Mouse (Mus musculus): ENCODE data around the gene Slc35g1.

Gene Slc35g1

DNA sequence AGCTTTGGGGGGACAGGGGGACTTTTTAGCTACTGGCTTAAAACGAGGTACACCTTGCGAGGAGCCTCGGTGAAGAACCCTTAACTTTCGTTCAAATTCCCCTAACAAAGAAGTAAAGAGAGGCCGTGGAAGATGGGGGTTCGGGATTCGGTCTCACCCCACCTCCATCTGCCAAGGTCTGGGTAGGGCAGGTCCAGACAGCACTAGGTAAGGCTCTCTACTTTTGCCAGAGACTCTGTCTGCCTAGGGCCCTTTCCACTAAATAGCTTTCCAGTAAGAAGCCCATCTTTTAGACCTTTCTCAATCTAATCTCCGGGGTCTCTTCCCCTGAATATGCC lies 822 bp downstream of the Slc35g1 start:
- no peak for DNase-seq (ENCODE audit: low spot score)

DNA sequence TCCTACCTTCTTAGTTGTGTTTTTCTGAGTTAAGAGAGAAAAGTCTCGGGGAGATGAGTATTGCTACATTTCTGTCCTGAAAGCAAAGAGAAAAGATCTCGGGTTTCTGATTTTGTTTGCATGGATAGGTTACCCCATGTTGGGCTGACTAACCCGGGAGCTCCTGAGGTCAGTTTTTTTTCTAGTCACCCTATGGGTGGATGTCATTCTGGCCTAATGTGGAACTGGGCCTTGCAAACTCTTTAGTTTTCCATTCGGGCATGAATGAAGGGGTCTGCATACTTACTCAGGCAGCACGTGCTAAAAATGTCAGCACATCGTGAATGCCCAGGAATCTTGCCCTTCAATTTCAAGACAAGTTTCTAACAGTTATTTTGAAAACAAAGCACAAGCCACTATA lies 1.2 kb downstream of the Slc35g1 start:
- DNase-seq (ENCODE audit: low spot score): peak; percentile 4

DNA sequence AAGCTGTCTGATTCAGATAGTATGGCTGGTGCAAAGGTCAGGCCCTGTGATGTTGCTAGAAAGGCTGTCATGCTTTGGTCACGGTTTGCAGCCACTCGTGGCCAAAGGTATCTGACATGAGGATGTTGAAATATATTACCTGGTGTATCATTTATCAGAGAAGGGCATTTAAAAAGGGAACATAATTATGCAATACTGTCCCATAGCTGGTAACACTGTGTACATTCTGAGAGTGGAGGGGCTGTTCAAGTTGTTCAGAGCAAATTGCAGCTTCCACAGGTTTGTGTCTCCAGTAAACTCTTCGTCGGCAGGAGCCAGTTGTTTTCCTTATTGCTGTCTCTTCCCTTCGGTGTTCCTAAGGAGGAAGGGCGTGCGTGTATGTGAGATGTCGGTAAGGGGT lies 3.2 kb downstream of the Slc35g1 start:
- no peak for DNase-seq (ENCODE audit: low spot score)

DNA sequence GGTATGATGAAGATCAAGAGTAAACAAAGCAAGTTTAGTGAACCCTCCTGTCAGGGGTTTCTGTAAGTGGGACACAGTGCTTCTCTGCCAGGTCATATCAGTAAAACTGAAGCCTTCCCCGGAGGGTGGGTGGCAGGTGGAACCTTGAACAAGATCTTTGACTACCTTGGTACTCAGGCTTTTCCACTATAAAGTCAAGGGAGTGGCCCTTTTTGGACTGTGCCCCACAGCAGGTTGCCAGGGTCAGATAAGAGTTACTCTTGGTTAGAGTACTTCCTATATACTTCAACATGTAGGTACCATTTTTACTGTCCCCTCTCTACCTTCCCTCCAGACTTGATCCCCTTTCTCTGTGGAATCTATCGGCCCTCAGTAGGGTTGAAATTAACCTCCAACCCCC lies 5.1 kb downstream of the Slc35g1 start:
- DNase-seq (ENCODE audit: low spot score): no peak

DNA sequence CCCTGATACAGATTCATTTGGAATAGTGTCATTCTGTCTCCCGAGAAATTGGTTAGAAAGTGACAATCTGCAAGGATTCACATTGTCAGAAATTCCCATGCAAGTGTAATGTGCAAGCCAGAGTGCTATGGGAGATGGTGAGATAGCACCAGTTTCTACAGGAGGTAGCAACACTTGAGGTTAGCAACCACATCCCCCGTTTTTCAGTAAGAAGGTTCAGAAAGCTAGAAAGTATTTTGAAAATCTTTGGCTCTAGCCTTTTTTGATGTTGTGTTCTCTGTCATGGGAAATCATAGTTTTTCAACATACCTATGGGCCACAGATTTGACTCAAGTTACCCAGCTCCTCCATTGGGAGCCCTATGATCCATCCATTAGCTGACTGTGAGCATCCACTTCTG lies 5.6 kb downstream of the Slc35g1 start:
- DNase-seq (ENCODE audit: low spot score): no peak

DNA sequence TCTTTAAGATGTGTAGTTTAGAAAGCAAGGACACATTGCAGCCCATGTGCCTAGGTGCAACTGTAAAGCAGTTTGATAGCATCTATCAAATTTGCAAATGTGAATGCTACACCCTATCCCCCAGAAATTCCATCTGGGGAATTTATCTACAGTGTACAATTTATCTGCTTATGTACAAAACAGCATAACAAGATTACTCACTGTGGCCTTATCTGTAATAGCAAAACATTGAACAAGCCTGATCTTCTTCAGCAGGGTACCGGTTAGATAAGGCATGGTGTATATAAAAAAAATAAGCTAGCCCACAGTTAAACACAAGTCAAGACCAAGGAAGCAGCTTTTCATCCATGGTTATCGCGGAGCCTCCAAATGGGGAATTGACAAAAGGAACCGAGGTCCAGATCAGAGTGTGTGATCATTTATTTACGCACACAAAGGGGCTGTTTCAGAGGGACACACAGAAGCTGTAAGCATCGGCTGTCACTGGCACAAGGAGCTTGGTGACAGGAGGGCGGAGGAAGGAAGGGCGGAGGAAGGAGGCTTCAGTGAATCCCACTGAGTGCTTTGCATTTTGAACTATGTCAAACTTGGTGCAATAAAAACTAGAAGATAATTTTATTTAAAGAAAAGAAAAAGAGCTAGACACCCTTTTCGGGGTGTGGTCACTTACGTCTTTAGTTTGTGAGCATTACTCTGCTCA lies 14.7 kb downstream of the Slc35g1 start:
- no peak for DNase-seq (ENCODE audit: low spot score)

DNA sequence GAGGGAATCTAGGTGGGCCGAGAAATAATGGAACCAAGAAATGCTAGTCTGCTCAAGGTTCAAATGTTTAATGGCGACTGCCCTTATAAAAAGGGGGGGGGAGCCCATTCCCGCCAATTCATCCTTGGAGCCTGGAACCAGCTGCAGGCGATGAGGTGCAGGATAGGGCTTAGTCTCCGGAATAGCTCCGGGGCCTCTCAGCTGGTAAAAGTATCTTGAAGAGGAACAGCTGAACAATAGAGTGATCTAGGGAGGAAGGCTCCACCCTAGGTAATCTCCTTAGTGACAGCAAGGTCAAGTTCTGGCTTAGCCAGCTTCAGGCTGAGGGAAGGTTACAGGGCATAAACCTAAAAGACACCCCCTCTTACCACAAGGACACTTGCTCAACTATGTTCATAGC lies 18.1 kb downstream of the Slc35g1 start:
- DNase-seq (ENCODE audit: low spot score): no peak

DNA sequence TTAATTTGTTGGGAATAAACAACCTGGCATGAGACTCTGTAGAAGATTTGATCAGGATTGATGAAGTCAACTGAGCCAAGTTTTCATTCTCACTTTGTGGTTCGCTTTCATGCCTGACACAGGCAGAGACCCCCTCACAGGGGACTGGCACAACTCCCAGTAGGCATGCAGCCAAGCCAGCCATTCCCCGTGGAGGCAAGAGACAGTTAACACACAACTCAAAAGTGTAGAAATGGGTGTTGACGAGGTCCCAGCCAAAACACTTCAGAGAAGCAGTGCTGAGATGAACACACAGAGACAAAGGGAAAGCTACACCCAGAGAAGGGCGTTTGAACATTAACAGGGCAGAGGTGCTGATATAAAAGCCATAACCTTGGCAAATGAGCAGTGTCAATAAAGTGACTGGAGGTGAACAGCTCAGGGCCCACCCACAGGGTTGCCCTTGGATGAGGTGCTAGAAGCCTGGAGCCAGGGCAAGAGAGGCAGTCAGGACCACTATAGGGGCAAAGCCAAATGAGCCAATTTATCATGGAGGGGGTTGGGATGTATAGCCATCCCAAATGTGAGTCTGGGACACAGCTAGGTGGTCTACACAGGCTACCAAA lies 23.1 kb downstream of the Slc35g1 start:
- DNase-seq (ENCODE audit: low spot score): no peak

DNA sequence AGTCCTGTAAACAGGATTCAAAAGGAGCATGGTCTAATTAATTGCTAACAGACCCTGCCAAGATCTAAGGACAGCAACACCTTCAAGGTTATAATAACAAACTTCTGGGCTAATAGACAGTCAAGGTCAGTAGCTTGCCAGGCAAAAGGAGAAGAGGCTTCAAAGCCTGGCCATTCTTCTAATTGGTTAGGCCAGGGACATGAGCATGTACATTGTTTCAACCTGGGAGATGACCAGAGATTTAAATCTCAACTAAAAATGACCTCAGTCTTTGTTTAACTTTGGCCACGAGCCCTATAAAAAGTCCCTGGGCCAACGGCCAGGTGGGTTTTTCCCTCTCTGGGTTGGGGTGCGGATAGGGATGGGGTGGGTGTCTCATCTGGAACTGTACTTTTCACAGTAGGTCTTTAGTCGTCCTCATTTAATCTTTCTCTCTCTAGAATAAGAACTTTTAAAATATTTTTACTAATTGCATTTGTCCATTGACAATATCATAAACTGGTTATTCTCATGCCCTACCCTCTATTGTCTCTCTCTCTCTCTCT lies 25.0 kb downstream of the Slc35g1 start:
- DNase-seq (ENCODE audit: low spot score): no peak

DNA sequence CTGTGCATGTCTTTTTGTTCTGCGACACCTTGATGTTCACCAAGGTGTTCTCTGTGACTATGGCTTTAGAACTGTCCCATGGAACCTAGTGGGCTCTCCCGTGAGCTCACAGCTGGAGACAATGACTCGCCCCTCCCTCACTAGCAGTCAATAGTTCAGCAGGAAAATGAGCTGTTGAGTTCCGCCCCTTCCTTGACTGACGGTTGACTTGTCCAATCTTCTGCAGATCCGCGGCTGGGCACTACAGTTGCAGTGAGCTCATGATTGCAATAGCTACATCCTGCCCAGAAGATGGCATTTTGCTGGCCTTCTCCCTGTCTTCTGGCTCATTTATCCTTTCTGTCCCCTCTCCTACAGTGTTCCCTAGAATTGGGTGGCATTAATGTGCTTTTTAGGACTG lies 25.7 kb downstream of the Slc35g1 start:
- no peak for DNase-seq (ENCODE audit: low spot score)

DNA sequence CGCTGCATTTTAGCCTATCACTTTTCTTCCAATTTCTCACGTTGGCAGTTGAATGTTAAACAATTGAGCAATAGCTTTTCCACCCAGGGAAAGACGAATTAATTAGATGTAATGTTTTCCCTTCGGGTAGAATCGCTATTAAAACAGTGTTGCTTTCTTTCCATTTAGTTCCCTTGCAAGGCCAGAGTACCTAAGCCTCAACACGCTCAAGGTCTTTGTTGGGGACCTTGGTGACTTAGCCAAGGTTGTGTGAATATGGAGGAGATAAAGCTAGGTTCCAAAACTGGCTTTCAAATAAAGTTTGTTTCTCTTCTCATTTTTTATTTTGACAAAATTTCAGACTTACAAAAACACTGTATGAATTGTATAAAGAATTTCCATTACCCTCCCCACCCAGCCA lies 27.1 kb downstream of the Slc35g1 start:
- DNase-seq (ENCODE audit: low spot score): no peak

DNA sequence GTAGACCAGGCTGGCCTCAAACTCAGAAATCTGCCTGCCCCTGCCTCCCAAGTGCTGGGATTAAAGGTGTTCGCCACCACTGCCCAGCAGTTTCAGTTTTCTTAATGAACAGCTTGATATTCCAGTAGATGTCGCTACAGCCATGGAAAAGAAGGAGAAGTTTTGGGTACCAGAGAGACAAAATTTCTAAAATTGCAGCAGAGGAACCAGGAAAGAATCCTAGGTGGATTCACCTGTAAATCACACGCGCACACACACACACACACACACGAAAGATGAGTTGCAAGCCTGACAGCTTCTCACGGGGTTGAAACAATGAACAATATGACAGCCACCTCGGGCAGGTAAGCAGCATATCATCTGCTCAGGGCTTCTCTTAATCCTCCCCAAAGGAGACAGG lies 28.1 kb downstream of the Slc35g1 start:
- DNase-seq (ENCODE audit: low spot score): peak; percentile 72

DNA sequence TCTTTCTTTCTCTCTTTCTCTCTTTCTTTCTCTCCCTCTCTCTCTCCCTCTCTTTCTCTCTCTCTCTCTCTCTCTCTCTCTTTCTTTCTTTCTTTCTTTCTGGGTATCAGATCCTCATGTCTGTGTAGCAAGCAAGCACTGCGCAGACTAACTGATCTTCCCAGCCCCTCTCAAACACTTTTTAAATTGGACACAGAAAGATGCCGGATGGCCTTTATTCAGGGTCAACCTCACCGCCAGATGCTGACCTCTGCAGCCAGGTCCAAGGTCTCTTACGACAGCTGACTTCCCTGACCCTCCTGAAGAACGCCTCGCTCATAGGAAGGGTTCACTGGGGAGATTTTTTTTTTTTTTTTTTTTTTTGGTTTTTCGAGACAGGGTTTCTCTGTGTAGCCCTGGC lies 28.8 kb downstream of the Slc35g1 start:
- DNase-seq (ENCODE audit: low spot score): peak; percentile 17

DNA sequence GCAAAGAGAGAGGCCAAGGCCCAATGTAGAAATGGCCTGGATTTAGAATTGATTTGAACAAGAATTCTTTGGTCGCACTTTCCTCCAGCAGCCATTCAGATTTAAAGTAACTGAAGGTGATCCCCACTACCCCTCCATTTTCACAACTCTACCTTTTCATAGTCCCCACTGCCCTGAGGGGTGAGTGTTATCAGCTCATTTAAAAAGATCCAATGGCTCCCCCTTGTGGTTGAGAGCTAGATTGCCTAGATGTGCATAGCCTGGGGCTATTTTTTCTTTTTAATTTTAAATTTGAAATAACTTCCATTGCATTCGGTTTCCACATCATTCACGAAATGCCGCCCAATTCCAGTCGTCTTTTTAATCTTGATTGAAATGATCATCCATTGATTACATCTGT lies 33.5 kb downstream of the Slc35g1 start:
- peak; percentile 56 for DNase-seq (ENCODE audit: low spot score)

DNA sequence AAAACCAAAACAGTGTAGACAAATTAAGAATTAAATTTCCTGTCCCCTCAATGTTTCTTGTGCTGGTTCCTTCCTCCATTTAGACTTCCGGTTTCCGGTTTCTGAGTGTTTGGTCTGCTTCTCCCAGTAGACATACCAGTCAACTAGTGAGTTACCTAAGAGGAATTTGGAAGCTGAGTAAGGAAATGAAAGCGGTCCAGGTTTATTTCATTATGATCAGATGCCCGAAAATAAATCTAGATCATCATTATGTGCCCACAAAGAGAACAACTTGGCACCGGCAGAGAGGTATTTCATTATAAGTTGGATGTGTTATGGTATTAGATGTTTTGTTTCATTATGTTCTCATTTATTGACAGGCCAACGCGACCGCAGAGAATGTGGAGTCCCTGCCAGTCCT lies 34.7 kb downstream of the Slc35g1 start:
- DNase-seq (ENCODE audit: low spot score): no peak

DNA sequence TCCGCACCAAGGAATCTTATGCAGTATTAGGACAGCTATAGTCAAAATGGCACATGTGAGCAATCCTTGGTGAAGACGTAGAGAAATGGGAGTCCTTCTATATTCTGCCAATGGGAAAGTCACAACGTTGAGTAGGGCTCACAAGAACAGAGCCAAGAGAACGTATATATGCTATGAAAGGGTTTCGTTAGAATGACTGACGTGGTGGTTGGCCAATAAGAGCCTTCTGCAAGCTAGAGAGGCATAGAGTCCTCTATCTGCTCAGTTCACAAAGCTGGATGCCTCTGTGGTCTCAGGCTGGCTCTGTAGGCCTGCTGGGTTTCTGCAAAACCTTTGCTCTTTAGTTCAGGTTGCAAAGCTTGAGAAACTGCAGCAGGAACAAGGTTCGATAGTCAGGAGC lies 35.5 kb downstream of the Slc35g1 start:
- DNase-seq (ENCODE audit: low spot score): no peak

DNA sequence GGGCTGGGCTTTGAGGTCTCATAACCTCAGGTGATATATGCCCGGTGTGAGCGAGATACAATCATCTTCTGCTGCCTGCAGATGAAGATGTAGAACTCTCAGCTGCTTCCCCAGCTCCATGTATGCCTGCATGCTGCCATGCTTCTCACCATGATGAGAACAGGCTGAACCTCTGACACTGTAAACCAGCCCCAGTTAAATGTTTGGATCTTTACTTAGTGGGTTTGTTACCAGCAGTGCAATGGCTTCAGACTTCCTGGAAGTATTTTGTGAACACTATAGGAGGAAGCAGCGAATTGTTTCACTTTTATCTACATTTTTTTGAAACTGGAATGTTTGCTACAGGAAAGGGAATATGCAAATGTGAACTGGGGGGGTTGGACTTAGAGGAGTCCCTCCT lies 36.2 kb downstream of the Slc35g1 start:
- no peak for DNase-seq (ENCODE audit: low spot score)

DNA sequence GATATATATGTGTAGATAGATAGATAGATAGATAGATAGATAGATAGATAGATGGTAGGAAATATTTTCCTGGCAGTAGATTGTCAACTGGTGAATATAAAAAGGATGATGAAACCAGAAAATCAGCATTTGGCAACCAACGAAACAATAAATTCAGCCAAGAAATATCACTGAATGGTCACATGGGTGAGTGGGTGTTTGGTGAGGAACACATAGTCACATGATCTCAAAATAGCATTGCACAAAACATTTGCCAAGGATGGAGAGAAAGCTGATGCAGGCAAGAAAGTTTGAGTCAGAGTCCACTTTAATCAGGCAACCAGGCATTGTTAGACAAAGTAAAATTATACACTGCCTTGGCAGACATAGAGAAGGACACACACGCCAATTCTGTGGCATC lies 37.6 kb downstream of the Slc35g1 start:
- DNase-seq (ENCODE audit: low spot score): no peak

DNA sequence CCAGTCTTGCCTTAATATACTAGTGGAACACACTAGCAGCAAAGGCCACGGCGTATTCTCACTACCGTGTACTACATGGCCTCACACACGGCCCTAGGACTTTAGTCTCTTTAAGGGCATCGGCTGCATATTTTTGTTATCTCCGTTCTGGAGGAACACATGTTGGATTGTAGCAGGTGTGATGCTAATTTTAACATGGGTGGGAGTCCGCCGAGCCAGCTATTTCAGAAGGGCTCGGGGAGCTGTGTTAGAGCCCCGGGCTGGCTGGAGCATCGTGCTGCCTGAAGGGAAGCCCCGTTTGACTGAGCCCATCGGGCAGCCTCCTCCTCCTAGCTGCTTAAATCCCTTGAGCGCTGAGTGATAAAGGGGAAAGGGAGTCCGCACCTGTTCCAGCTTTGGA lies 39.4 kb downstream of the Slc35g1 start:
- no peak for DNase-seq (ENCODE audit: low spot score)

DNA sequence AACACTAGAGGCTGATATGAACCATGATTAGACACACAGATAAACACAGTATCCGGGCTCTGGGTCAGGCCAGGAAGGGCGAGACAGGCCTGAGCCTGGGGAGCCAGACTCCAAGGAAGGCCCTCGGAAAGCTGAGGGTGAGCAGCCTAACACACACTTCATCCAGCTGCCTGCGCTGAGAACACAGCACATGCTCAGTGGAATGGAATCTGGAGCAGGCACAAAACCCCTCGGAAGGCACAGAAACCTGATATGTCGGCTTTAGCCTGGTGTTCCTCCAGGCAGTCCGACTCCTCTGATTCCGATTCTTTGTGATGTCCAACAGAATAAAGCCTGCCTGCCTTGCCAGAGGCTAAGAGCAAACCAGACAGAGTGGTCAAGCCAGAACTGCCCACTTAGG lies 46.1 kb downstream of the Slc35g1 start:
- peak; percentile 17 for DNase-seq (ENCODE audit: low spot score)

DNA sequence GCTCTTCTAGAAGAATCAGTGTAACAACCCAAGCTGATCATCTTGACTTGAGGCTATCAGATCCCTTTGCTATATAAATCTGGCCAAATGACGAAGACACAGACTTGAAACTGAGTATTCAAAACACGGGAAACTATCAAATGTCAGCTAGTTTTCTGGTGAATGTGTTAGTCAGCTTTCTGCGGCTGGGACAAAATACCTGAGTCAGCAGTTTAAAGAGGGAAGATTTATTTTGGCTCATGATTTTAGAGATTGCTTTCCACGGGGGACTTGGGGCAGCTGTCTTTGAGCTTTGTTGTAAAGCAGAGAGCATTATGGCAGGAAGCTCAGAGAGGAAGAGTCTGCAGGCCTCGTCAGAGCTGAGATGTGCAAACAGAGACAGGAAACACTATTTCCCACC lies 50.0 kb downstream of the Slc35g1 start:
- no peak for DNase-seq (ENCODE audit: low spot score)
